Mouse (Mus musculus) large intestine, adult 2 months (tissue): ENCODE measurements around the gene Gdf5. TPM values are rescaled to one million over a fixed set of nuclear protein-coding genes. Genes with fewer than 3 reads are reported as not detected.
"Not testable (repeated sequence)": the region's sequence is repeated elsewhere in the genome, so short reads cannot be mapped to it uniquely, and the experiment has no call there.

ENCODE experiments used
- DNase-seq: peaks from one replicate; pipeline ENCODE4 v3.0.0-alpha.2; 2012; ENCODE audit warnings: low read depth, low spot score
- WGBS: fragments of 180-500 bp; shearing (Covaris S2); methylation state at CpG from one replicate; pipeline ENCODE4 v1.1.7; 2018; 5-methylcytosine and 5-hydroxymethylcytosine counted together
- polyA plus RNA-seq: library from polyadenylated mRNA; depleted of rRNA; stranded (reverse); fragments of >200 nt; gene quantifications from 2 replicates; pipeline ENCODE4 v1.2.3, GENCODE M21; 2012; rRNA removed

Gdf5 gene
- polyA plus RNA-seq, 1 experiment = 0.15 TPM

DNA sequence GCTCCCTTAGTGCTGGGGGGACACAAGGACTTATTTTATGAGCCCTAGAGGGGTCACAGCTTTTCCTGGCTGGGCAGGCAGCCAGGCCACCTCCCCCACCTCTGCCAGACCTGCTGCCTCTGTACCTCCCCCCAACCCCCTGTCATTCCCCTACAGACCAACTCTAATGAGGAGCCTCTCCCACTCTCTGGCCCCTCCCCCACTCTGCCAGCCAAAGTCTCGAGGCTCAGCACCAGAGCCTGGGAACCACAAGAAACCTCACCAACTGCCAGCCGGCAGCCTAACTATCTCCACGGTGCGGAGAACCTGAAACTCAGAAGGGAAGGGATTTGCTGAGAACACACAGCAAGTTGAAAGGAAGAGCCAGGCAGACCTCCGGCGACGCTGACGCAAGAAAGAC, 1.7 kb downstream of the Gdf5 start:
- WGBS = 40% methylated on average over 8 of the region's 8 CpGs
- DNase-seq = no peak

DNA sequence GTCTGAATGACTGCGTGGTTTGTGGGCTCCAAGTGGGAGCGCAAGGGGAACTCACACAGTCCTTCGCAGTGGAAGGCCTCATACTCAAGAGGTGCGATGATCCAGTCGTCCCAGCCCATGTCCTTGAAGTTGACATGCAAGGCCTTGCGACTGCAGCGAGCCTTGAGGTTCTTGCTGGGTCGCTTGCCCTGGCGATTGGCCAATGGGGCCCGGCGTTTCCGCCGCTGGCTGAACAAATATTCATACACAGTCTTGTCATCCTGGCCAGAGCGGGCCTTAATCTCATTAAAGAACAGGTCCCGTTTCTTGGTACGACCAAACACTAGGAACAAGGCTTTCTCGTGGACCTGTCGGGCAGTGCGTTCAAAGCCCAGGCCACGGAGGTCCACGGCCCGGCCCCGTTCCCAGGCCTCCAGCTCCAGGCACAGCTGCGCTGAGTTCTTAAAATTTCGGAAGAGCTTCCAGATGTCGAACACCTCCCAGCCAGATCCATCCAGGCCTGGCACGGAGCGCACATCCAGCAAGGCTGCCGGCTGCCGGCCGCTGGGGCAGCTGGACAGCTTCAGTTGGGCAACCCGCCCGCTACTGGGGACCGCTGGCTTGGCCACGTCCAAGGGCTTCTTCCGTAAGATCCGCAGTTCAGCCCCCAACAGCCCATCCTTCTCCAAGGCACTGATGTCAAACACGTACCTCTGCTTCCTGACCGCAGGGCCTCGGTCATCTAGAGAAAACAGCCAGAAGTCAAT, 3.3 kb downstream of the Gdf5 start:
- WGBS = 85% methylated on average over 40 of the region's 40 CpGs
- DNase-seq = no peak

DNA sequence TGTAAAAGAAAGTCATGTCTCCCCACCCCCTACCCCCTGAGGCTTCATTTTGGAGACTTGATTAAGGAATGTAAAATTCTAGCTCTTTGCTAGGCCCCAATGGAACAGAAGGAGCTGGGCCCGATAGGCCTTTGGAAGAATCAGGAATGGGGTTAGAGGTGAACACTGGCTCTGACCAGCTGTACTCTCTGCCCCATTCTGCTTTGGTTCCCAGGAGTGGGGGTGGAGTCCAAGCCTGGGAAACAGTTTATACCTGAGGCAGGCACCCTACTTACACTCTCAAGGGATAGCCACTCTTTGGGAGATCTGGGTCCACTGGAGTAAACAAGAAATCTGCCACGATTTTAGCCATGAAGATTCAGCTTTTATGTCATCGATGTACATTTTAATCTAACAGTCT, 4.5 kb downstream of the Gdf5 start, which contains the start of gene Gm15557:
Gm15557 (plus strand) TSS at position 48 of the 400 bp plus-strand sequence.
- WGBS = 64% methylated on average over 3 of the region's 3 CpGs
- no peak for DNase-seq

DNA sequence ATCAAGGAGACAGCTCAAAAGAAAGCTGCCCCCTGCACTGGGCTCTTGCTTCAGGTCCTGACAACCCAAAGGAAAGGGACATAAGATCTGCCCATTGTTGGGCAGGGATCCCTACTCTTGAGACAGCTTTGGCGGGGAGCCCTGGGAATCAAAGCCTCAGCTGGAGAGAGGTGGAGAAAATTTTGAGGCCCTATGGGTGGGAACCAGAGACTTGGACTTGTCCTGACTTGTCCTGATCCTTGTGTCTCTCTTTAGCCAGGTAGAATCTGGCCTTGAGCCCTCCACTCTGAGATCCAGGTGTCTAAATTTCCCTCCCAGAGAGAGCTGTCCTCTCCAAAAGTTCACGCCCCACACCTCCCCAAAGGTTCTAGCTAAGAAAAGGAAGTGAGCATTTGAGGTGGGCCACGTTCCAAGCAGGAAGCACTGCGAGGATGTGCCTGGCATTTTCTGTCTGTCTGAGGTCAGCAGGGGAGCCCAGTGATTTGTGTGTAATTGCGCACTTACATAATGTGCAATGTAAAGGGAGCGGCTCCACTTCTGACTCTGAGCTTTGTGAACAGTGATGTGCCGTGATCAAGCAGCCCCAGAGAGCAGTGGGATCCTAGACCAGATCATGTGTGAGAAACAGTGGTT, 5.2 kb downstream of the Gdf5 start:
- 22% methylated on average over 7 of the region's 7 CpGs for WGBS
- no peak for DNase-seq

DNA sequence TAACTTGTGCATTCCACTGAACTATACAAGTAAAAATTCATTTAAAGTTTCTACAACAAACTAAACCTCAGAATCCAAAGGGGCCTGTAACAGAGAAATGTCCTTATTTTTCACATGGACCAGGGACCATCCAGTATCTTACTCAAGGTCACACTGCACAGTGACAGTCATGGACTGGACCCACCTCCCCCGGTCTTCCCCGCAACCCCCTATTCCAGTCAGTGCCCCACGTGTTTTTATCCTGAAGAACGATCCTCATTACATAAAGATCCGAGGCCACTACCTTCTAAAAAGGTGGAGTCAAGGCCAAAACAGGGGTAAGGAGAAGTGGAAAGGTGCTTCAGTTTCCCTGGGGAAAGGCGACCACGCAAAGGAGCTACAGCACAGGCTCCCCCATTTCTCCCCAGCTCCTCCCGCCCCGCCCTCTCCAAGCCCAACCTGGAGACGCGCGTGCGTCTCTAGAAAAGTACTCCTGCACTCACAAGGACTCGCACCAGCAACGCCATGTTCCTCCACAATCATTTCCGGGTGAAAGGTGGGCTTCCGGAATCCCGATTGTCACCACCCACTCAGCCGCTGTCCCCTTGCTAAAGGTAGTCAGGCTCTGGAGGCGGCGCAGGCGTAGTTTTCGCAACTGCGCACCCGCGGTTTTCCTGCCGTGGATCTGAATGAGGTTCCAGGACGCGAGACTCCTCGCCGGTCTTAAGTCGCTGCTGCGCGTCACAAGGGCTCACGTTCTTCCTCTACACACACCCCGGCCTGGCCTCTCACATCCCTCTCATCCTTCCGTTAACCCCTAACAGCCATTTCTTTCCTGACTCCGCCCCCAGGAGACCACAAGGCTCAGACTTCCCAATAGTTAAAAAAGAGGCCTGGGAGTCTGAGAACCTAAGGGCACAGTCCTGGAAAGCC, 15.4 kb downstream of the Gdf5 start, which contains the start of gene Uqcc1:
Uqcc1 (minus strand) TSS at position 780 of the 912 bp plus-strand sequence.
- peak; percentile 94 for DNase-seq
- under 1% methylated on average over 38 of the region's 38 CpGs for WGBS

DNA sequence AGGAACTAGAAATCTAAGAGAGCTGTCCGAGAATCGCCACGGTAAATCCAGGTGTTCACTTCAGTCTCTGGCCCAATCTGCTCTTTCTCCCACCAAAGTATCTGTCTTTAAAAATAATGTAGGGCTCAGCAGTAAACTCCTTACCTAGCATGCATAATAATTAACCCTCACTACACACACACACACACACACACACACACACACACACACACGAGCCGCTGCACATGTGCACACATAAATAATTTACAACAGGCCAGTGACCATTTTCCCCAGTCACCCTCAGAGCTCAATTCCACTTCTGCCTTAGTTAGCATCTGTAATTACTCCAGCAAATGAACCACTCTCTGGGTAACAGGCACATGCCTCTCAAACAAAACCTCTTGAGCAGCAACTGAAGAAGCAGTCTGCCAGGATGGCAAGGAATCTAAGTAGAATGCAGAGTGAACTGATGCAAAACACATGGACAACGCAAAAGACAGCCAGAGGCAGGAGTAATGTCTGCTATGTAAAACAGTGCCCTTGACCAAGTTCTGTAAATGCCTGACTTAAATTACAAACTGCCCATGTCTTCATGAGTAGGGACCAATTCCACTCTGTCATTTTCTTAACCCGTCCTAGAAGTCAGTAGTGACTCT, 16.3 kb downstream of the Gdf5 start:
- WGBS = 32% methylated on average over 7 of the region's 7 CpGs
- no peak for DNase-seq

DNA sequence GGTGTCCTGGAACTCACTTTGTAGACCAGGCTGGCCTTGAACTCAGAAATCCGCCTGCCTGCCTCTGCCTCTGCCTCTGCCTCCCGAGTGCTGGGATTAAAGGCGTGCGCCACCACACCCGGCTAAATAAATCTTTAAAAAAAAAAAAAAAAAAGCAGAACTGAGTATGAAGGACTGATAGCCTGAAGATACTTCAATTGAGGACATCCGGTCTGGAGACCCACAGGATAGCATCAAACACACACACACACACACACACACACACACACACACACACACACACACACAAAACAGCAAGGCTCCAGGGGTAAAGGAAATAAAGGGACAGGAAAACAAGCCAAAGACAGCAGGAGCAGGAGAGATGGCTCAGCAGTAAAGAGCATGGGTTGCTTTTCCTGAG, 20.0 kb downstream of the Gdf5 start:
- not testable (repeated sequence) for DNase-seq
- WGBS = 81% methylated on average over 6 of the region's 6 CpGs

DNA sequence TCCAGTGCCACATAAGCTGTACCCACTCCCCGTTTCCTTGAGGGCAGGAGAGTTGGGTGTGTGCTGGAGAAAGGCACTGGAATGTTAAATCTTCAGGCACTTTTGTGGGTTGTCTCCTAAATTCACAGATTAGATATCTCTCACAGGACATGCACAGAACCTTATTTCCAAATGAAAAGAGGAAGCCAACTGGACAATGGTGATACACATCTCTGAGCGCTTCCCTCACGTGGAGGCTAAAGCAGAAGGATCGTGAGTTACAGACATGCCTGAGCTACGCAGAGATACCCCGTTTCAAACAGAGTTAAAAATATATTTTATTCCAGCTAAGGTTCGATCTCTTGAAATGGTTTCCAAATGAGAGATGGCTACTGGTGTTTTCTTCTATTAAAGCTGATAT, 22.0 kb downstream of the Gdf5 start:
- no peak for DNase-seq
- WGBS = 95% methylated on average over 7 of the region's 7 CpGs

DNA sequence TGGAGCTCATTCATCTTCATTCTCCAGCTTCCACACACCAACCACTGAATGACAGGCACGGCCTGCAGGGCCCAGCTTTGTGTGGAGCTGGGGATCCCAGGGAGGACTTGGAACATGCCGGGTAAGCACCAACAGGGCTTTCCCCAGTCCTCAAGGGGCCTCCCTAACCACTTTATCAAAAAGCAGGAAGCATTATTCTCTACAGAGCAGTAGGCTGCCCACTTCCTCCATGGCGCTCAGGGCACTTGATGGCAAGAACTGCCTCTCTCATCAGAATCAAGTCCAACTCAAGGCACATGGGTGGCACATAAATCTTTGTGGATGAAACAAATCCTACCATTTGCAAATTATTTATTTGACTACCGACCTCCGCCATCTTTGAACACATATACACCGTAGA, 30.5 kb downstream of the Gdf5 start:
- no peak for DNase-seq
- WGBS = 92% methylated on average over 6 of the region's 6 CpGs

DNA sequence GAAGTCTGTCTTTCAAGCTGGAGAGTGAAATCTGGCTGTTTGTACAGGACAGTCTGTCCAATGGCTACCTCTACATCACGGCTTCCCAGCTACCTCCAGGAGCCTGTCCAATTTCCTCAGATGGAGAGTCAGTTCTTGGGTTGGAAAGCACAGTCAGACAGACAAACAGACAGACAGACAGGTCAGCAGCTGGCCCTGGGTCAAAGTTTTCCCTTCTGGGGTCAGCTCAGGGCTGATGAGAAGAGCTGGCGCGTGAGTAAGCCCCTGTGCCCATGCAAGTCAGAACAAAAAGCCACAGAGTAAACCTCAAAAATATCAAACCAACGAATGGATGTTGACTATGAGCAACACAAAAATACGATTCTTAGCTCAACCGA, 41.5 kb downstream of the Gdf5 start:
- DNase-seq = no peak
- WGBS = 74% methylated on average over 6 of the region's 6 CpGs

DNA sequence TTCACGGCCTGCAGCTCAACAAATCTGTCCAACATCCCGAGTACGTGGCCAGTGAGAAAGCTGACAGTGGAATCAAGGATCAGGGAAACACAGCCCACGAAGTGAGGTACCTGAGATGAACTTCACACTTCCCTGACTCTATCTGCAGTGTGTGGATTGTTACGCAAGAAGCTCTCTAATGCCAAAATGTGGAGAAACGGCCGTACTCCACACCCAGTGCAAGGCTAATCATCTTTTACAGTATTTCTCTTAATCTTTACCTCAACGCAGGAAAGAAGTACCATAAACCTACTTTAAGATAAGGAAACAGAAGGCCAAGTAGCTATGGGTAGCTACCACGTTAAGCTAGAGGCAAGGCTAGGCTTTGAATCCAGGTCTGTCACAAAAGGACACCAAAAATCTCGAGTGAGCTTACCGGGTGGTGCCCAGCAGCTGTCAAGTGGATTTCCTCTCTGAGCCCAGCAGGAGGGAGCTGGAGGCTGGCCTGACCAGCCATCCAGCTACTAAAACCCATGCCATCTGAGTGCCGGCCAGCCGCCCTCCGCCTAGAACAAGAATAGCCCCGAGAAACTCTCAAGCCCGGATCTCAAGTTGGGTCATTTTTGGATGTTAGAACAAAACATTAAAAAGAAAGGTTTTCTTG, 42.1 kb downstream of the Gdf5 start:
- 40% methylated on average over 16 of the region's 16 CpGs for WGBS
- peak; percentile 33 for DNase-seq

DNA sequence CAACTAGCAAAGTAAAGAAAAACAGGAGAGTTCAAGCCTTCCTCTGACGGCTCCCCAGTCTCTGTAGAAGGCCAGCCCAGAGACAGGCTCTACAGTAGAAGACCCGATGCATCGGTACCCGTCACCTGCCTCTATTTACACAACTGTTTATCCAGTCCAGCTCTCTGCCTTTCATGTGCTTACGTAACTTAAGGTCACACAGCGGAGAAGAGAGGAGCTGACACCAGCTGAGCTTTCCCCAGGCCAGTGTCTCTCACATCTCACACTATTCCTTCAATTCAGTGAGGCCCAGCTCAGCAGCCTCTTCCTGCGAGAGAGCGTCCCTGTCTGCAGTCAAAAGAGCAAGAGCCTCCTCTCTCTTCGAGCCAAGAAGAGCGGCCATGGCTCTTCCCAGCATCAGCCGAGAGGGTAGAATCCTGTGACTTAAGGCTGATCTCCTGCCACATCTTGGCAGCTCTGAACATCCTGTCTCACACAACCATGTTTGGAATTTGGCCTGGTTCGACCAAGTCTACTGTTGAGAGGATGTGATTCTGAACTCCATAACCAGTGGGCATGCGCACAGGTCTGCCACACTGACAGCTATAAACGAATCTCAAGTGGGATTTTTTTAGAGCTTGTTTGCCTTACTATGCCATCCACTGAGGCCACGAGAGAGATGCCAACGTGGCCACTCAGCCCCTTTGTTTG, 50.0 kb downstream of the Gdf5 start:
- no peak for DNase-seq
- WGBS = 58% methylated on average over 16 of the region's 16 CpGs

DNA sequence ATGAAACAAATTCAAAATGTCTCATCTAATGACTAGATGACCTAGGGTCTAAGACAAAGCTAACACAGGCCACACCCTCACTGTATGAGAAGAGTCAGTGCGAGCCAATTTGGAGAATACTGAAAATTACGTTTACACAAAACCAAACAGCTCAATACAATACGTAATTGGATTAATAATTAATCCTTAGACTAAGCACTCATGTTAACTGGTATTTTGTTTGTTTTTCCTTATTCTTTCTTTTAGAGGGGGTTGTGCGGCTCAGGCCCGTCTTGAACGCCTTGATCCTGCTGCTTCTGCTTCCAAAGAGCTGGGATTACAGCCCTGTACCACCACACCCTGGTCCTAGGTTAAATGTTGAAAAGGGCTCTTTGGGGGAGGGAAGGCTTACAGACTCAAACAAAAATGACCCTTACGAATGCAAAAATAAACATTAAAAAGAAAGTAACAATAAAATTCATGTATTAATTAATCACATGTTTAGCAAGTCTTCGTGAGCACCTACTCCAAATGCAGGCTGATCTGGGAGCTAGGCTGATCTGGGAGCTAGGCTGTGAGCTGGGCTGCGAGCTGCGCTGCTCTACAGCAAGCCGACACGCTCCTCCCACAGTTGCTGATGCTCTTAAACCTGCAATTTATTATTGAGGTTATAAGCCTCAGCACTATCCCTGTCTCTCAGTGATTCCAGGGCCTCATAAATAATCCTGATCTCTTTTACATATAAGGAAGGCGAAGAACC, 50.7 kb downstream of the Gdf5 start:
- no peak for DNase-seq
- WGBS = 46% methylated on average over 13 of the region's 13 CpGs

Other genes with a start within 250 kb of the Gdf5 start
- 67.4 and 77.2 TPM in 2 replicates for gene Edem2, start 215.9 kb downstream of the Gdf5 start, polyA plus RNA-seq
- not detected in 2 replicates for gene Gm17581, start 209.5 kb downstream of the Gdf5 start, polyA plus RNA-seq
- 7.9 and 10.1 TPM in 2 replicates for gene Procr, start 194.2 kb downstream of the Gdf5 start, polyA plus RNA-seq
- gene Mmp24, start 170.0 kb downstream of the Gdf5 start, polyA plus RNA-seq = 0.33 and 1.7 TPM in 2 replicates
- 19.0 and 22.9 TPM in 2 replicates for gene BC029722, start 125.9 kb downstream of the Gdf5 start, polyA plus RNA-seq
- 288 and 346 TPM in 2 replicates for gene Eif6, start 118.4 kb downstream of the Gdf5 start, polyA plus RNA-seq
- gene Fam83c, start 110.5 kb downstream of the Gdf5 start, polyA plus RNA-seq = 0.97 and 1.7 TPM in 2 replicates
- gene Uqcc1, start 15.1 kb downstream of the Gdf5 start, polyA plus RNA-seq = 26.7 and 31.3 TPM in 2 replicates
- gene Gm15557, start 4.6 kb downstream of the Gdf5 start, polyA plus RNA-seq = not detected in 2 replicates
- 4.7 and 8.2 TPM in 2 replicates for gene Cep250, start 11.1 kb upstream of the Gdf5 start, polyA plus RNA-seq
- gene 6430550D23Rik, start 62.6 kb upstream of the Gdf5 start, polyA plus RNA-seq = 1.4 and 1.8 TPM in 2 replicates
- gene Ergic3, start 62.7 kb upstream of the Gdf5 start, polyA plus RNA-seq = 291 and 343 TPM in 2 replicates
- gene Fer1l4, start 107.6 kb upstream of the Gdf5 start, polyA plus RNA-seq = 0.06 and 0.45 TPM in 2 replicates
- gene Spag4, start 119.8 kb upstream of the Gdf5 start, polyA plus RNA-seq = 0.47 and 0.86 TPM in 2 replicates
- gene Cpne1, start 166.6 kb upstream of the Gdf5 start, polyA plus RNA-seq = 28.4 and 52.4 TPM in 2 replicates
- gene Rbm12, start 166.6 kb upstream of the Gdf5 start, polyA plus RNA-seq = 3.9 and 8.1 TPM in 2 replicates
- gene Gm28036, start 181.7 kb upstream of the Gdf5 start, polyA plus RNA-seq = 1.1 and 3.1 TPM in 2 replicates
- 172 and 173 TPM in 2 replicates for gene Romo1, start 198.7 kb upstream of the Gdf5 start, polyA plus RNA-seq
- gene Nfs1, start 198.8 kb upstream of the Gdf5 start, polyA plus RNA-seq = 34.1 and 48.5 TPM in 2 replicates
- 26.0 and 35.1 TPM in 2 replicates for gene Rbm39, start 234.9 kb upstream of the Gdf5 start, polyA plus RNA-seq